Mouse (Mus musculus) liver, adult (tissue): Measurements from ENCODE around the gene Nsl1.

Source experiments
- GATA4 ChIP-seq: IDR thresholded peaks from 2 replicates; pipeline ENCODE4 v1.6.1; 2014; ENCODE audit warnings: mild to moderate bottlenecking, low read length; ENCODE audit not compliant: insufficient replicate concordance

Gene Nsl1

DNA sequence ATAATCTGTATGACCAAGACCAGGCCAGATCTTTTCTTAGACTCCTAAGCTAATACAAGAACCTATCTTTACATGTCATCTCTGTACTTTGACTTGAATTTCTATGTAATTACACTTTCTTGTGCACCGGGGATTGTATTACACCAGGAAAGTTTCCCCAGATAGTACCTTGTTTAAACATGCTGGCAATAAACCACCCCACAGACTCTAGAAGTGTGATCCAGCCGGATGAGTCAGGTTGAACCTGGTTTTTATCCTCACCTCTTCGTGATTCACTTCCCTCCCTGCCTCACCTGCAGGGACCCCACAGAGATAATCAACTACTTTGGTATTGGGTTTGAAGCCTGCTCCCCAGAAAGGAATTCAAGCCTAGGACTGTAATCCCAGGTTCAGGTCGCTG is 72.6 kb downstream of the Nsl1 start:
- TF ChIP-seq GATA4: no peak
